Mouse (Mus musculus) testis, adult 2 months (tissue): ENCODE measurements around the gene Pfn4.

Source experiments
- CTCF ChIP-seq: fragments of 200-500 bp; IDR thresholded peaks from 2 replicates; pipeline ENCODE4 v1.5.1; 2012; ENCODE audit warnings: low read depth, mild to moderate bottlenecking, inconsistent platforms, low read length, moderate library complexity; ENCODE audit not compliant: control insufficient read depth, insufficient read depth, insufficient replicate concordance
- POLR2A ChIP-seq: fragments of 200-500 bp; IDR thresholded peaks from 2 replicates; pipeline ENCODE4 v1.6.1; 2012; ENCODE audit warnings: low read depth, mild to moderate bottlenecking, inconsistent platforms, low read length, moderate library complexity; ENCODE audit not compliant: control insufficient read depth

- TF ChIP-seq POLR2A (no peak), CTCF (no peak)
Observed at GRCm38 (mm10) chr12:4780245-4780644, 11.4 kb downstream of the Pfn4 start.
